Mouse (Mus musculus) liver, embryonic 14.5 days (tissue): Measurements from ENCODE around the gene Larp6. TPM values are rescaled to one million over a fixed set of nuclear protein-coding genes. Genes with fewer than 3 reads are reported as not detected.

Source experiments
- ATAC-seq: fragments of 200-750 bp; cut with Nextera tagmentation; 2 replicates; pipeline ENCODE4 v1.8.0; 2017; ENCODE audit warnings: moderate number of reproducible peaks, mild to moderate bottlenecking, moderate library complexity; ENCODE audit not compliant: insufficient read depth
- DNase-seq, 3 experiments: peaks; one replicate each; pipeline ENCODE4 v3.0.0-alpha.2; 2012 to 2013; ENCODE audit warnings: low read depth in 3 of 3, low spot score in 3 of 3
- H3K27ac ChIP-seq: fragments of 300-500 bp; sonication (generic); 2 replicates; pipeline ENCODE4 v1.5.1; 2014; ENCODE audit warnings: moderate library complexity, mild to moderate bottlenecking, control low read depth, inconsistent platforms
- H3K27me3 ChIP-seq: fragments of 300-500 bp; sonication (generic); 2 replicates; pipeline ENCODE4 v1.6.1; 2014; ENCODE audit warnings: mild to moderate bottlenecking, low read length, moderate library complexity; ENCODE audit not compliant: control insufficient read depth, insufficient read depth
- H3K36me3 ChIP-seq: fragments of 300-500 bp; sonication (generic); replicated peaks from 2 replicates; pipeline ENCODE4 v1.6.1; 2014; ENCODE audit warnings: low read depth; ENCODE audit not compliant: control insufficient read depth, insufficient read depth
- H3K4me1 ChIP-seq, 2 experiments: fragments of 200-500 bp in 1 of 2; fragments of 300-500 bp in 1 of 2; sonication (generic) in 1 of 2; replicated peaks; 2 replicates each; pipeline ENCODE4 v1.6.1; 2012 to 2014; ENCODE audit warnings: antibody characterized with exemption in 1 of 2, inconsistent platforms in 1 of 2, low read length in 1 of 2; ENCODE audit not compliant: control insufficient read depth in 2 of 2, insufficient read depth in 2 of 2
- H3K4me2 ChIP-seq: fragments of 300-500 bp; sonication (generic); 2 replicates; pipeline ENCODE4 v1.6.1; 2014; ENCODE audit warnings: low read depth, mild to moderate bottlenecking, control low read depth, moderate library complexity
- H3K4me3 ChIP-seq, 2 experiments: fragments of 200-500 bp in 1 of 2; fragments of 300-500 bp in 1 of 2; sonication (generic) in 1 of 2; 2 replicates each; pipeline ENCODE4 v1.5.1; 2012 to 2014; ENCODE audit warnings: low read depth in 2 of 2, low read length in 2 of 2, mild to moderate bottlenecking in 2 of 2, control low read depth in 1 of 2, inconsistent platforms in 1 of 2, moderate library complexity in 1 of 2; ENCODE audit not compliant: insufficient read depth in 1 of 2
- H3K9ac ChIP-seq: fragments of 300-500 bp; sonication (generic); replicated peaks from 2 replicates; pipeline ENCODE4 v1.6.1; 2014; ENCODE audit warnings: mild to moderate bottlenecking, control low read depth, moderate library complexity
- H3K9me3 ChIP-seq: fragments of 300-500 bp; sonication (generic); 2 replicates; pipeline ENCODE4 v1.6.1; 2016; ENCODE audit warnings: low read length, mixed read lengths; ENCODE audit not compliant: control insufficient read depth
- CTCF ChIP-seq: IDR thresholded peaks from 2 replicates; pipeline ENCODE4 v1.5.1; 2016; ENCODE audit warnings: antibody characterized with exemption, low read depth, control low read depth
- EP300 ChIP-seq: IDR thresholded peaks from 2 replicates; pipeline ENCODE4 v1.6.1; 2016; ENCODE audit warnings: antibody characterized with exemption, low read depth
- WGBS: fragments of 180-500 bp; shearing (Covaris S2); extraction: QIAGEN DNeasy Blood & Tissue Kit; methylation state at CpG from one replicate; pipeline ENCODE4 v1.1.7; 2014; ENCODE audit not compliant: insufficient replicate concordance; 5-methylcytosine and 5-hydroxymethylcytosine counted together
- polyA plus RNA-seq, 2 experiments: library from polyadenylated mRNA; depleted of rRNA in 1 of 2; stranded (reverse) in 1 of 2; unstranded in 1 of 2; fragments of >200 nt; fragmentation: Nextera tagmentation in 1 of 2; extraction: Ambion mirVana in 1 of 2; gene quantifications; 2 replicates each; pipeline versions ENCODE4 v1.2.1 to v1.2.3; 2012 to 2014

Gene Larp6
- polyA plus RNA-seq (2012; rRNA removed) = 0.02 TPM in 2 replicates
- not detected in 2 replicates for polyA plus RNA-seq (2014; fragmentation: Nextera tagmentation; extraction: Ambion mirVana)

GRCm38 (mm10) chr9:60712771-60713541 is at the start of gene Larp6:
Gene Larp6, plus strand, starts transcription at chr9:60712989.
- peak within 1 kb of the TSS; percentile 52 for H3K4me2 ChIP-seq

GRCm38 (mm10) chr9:60664385-60664784 is 48.4 kb upstream of the Larp6 start:
- ATAC-seq = no peak
- no peak overlapping the region for H3K27ac ChIP-seq
- no peak for DNase-seq
- no peak overlapping the region for H3K4me2 ChIP-seq
- TF ChIP-seq EP300 (no peak), CTCF (no peak)
- H3K9ac ChIP-seq = no peak overlapping the region
- H3K36me3 ChIP-seq = no peaks in the 10 kb centered on the region
- 77% methylated on average over 12 of the region's 12 CpGs for WGBS
- H3K27me3 ChIP-seq = no peaks in the 10 kb centered on the region
- H3K9me3 ChIP-seq = no peaks in the 10 kb centered on the region
- H3K4me1 ChIP-seq = no peaks in the 10 kb centered on the region
- no peak overlapping the region for H3K4me3 ChIP-seq

More at GRCm38 (mm10) chr9:60712771-60713541, at the start of gene Larp6:
- H3K9ac ChIP-seq = no peak within 1 kb of the TSS
- ATAC-seq (no peak), DNase-seq (no peak)
- H3K27me3 ChIP-seq = peaks cover 9% of the 10 kb centered on the region
- H3K4me1 ChIP-seq = no peaks in the 10 kb centered on the region
- H3K9me3 ChIP-seq = no peaks in the 10 kb centered on the region
- no peak within 1 kb of the TSS for H3K27ac ChIP-seq
- no peak for TF ChIP-seq EP300
- no peak for TF ChIP-seq CTCF
- peak within 1 kb of the TSS; percentile 10 to 37 for H3K4me3 ChIP-seq
- WGBS = 3% methylated on average over 54 of the region's 66 CpGs
- H3K36me3 ChIP-seq = no peaks in the 10 kb centered on the region

GRCm38 (mm10) chr9:60664866-60665265 is 47.9 kb upstream of the Larp6 start:
- Histone ChIP-seq H3K4me1 (no peaks in the 10 kb centered on the region), H3K9ac (no peak overlapping the region), H3K27ac (no peak overlapping the region), H3K4me2 (no peak overlapping the region), H3K4me3 (no peak overlapping the region), H3K36me3 (no peaks in the 10 kb centered on the region), H3K27me3 (no peaks in the 10 kb centered on the region), H3K9me3 (no peaks in the 10 kb centered on the region)
- TF ChIP-seq EP300 (no peak), CTCF (no peak)
- DNase-seq (no peak), ATAC-seq (no peak)
- 74% methylated on average over 5 of the region's 5 CpGs for WGBS

- WGBS = 78% methylated on average over 3 of the region's 3 CpGs
- Histone ChIP-seq H3K27ac (no peak overlapping the region), H3K4me2 (no peak overlapping the region), H3K9ac (no peak overlapping the region), H3K4me3 (no peak overlapping the region), H3K36me3 (no peaks in the 10 kb centered on the region), H3K9me3 (no peaks in the 10 kb centered on the region), H3K4me1 (no peaks in the 10 kb centered on the region), H3K27me3 (no peaks in the 10 kb centered on the region)
- DNase-seq (no peak), ATAC-seq (no peak)
- TF ChIP-seq CTCF = no peak
- no peak for TF ChIP-seq EP300
These were observed 47.3 kb upstream of the Larp6 start for GRCm38 (mm10) chr9:60665535-60665934.

- no peak overlapping the region for H3K4me3 ChIP-seq
- H3K27ac ChIP-seq = no peak overlapping the region
- H3K9ac ChIP-seq = no peak overlapping the region
- no peaks in the 10 kb centered on the region for H3K36me3 ChIP-seq
- TF ChIP-seq EP300 (no peak), CTCF (no peak)
- no peak for ATAC-seq
- 59% methylated on average over 6 of the region's 6 CpGs for WGBS
- no peak overlapping the region for H3K4me2 ChIP-seq
- no peak for DNase-seq
- H3K4me1 ChIP-seq = no peaks in the 10 kb centered on the region
- H3K9me3 ChIP-seq = no peaks in the 10 kb centered on the region
- H3K27me3 ChIP-seq = no peaks in the 10 kb centered on the region
These were observed 43.9 kb upstream of the Larp6 start for GRCm38 (mm10) chr9:60668886-60669285.
